Mouse (Mus musculus): ENCODE data around the gene Vmn1r107. TPM values are rescaled to one million over a fixed set of nuclear protein-coding genes. Genes with fewer than 3 reads are reported as not detected.
"Not testable (repeated sequence)": the region's sequence is repeated elsewhere in the genome, so short reads cannot be mapped to it uniquely, and the experiment has no call there.

The Vmn1r107 gene
- total RNA-seq (2012; rRNA removed) (not detected in 2 replicates), polyA plus RNA-seq (2012; ENCODE audit: insufficient read depth in 1 of 2, insufficient read length in 2 of 2, low read depth in 1 of 2, low replicate concordance in 2 of 2, missing spikeins in 1 of 2) (not detected)

- H3K27me3 ChIP-seq (ENCODE audit: control insufficient read depth in 1 of 2, insufficient read depth in 2 of 2, low read length in 2 of 2); H3K79me2 ChIP-seq (ENCODE audit: control insufficient read depth, insufficient read depth, low read length, poor library complexity); H3K9ac ChIP-seq (ENCODE audit: control insufficient read depth, low read depth, low read length, poor library complexity, severe bottlenecking); DNase-seq (ENCODE audit: low read depth, low spot score); H3K4me3 ChIP-seq (ENCODE audit: control insufficient read depth in 1 of 2, insufficient read depth in 1 of 2, low read depth in 2 of 2, low read length in 2 of 2); H3K9me3 ChIP-seq (replicated peaks; ENCODE audit: insufficient read depth, low read length); H3K36me3 ChIP-seq (ENCODE audit: control insufficient read depth in 1 of 2, insufficient read depth in 2 of 2, low read length in 2 of 2); H3K27ac ChIP-seq (ENCODE audit: control insufficient read depth, low read depth, low read length); H3K4me1 ChIP-seq (ENCODE audit: control insufficient read depth in 1 of 2, insufficient read depth in 2 of 2, low read length in 2 of 2): not testable (repeated sequence)
Measured at GRCm38 (mm10) chr7:20668618-20669017, at the start of gene Vmn1r107. Gene Vmn1r107, plus strand, starts transcription at chr7:20668918.

GRCm38 (mm10) chr7:20703116-20703515, 34.4 kb downstream of the Vmn1r107 start, which contains the start of gene Vmn1r111:
Gene Vmn1r111, minus strand, starts transcription at chr7:20703216.
- H3K4me1 ChIP-seq (ENCODE audit: control insufficient read depth in 1 of 2, insufficient read depth in 2 of 2, low read length in 2 of 2); H3K79me2 ChIP-seq (ENCODE audit: control insufficient read depth, insufficient read depth, low read length, poor library complexity); H3K9ac ChIP-seq (ENCODE audit: control insufficient read depth, low read depth, low read length, poor library complexity, severe bottlenecking); H3K27ac ChIP-seq (ENCODE audit: control insufficient read depth, low read depth, low read length); DNase-seq (ENCODE audit: low read depth, low spot score); H3K4me3 ChIP-seq (ENCODE audit: control insufficient read depth in 1 of 2, insufficient read depth in 1 of 2, low read depth in 2 of 2, low read length in 2 of 2); H3K27me3 ChIP-seq (ENCODE audit: control insufficient read depth in 1 of 2, insufficient read depth in 2 of 2, low read length in 2 of 2); H3K36me3 ChIP-seq (ENCODE audit: control insufficient read depth in 1 of 2, insufficient read depth in 2 of 2, low read length in 2 of 2); H3K9me3 ChIP-seq (replicated peaks; ENCODE audit: insufficient read depth, low read length): not testable (repeated sequence)

Other genes with a start within 250 kb of the Vmn1r107 start
- gene Vmn1r101, start 226.3 kb upstream of the Vmn1r107 start, total RNA-seq (2012; rRNA removed) = not detected in 2 replicates
- gene Vmn1r101, start 226.3 kb upstream of the Vmn1r107 start, polyA plus RNA-seq (2012; ENCODE audit: insufficient read depth in 1 of 2, insufficient read length in 2 of 2, low read depth in 1 of 2, low replicate concordance in 2 of 2, missing spikeins in 1 of 2) = not detected
- gene Gm10670, start 194.0 kb upstream of the Vmn1r107 start, total RNA-seq (2012; rRNA removed) = not detected in 2 replicates
- gene Gm10670, start 194.0 kb upstream of the Vmn1r107 start, polyA plus RNA-seq (2012; ENCODE audit: insufficient read depth in 1 of 2, insufficient read length in 2 of 2, low read depth in 1 of 2, low replicate concordance in 2 of 2, missing spikeins in 1 of 2) = not detected
- not detected in 2 replicates for gene Vmn1r103, start 158.4 kb upstream of the Vmn1r107 start, total RNA-seq (2012; rRNA removed)
- not detected for gene Vmn1r103, start 158.4 kb upstream of the Vmn1r107 start, polyA plus RNA-seq (2012; ENCODE audit: insufficient read depth in 1 of 2, insufficient read length in 2 of 2, low read depth in 1 of 2, low replicate concordance in 2 of 2, missing spikeins in 1 of 2)
- gene Vmn1r104, start 135.1 kb upstream of the Vmn1r107 start, total RNA-seq (2012; rRNA removed) = not detected in 2 replicates
- not detected for gene Vmn1r104, start 135.1 kb upstream of the Vmn1r107 start, polyA plus RNA-seq (2012; ENCODE audit: insufficient read depth in 1 of 2, insufficient read length in 2 of 2, low read depth in 1 of 2, low replicate concordance in 2 of 2, missing spikeins in 1 of 2)
- not detected in 2 replicates for gene Gm5726, start 123.2 kb upstream of the Vmn1r107 start, total RNA-seq (2012; rRNA removed)
- not detected for gene Gm5726, start 123.2 kb upstream of the Vmn1r107 start, polyA plus RNA-seq (2012; ENCODE audit: insufficient read depth in 1 of 2, insufficient read length in 2 of 2, low read depth in 1 of 2, low replicate concordance in 2 of 2, missing spikeins in 1 of 2)
- gene Gm4141, start 92.7 kb upstream of the Vmn1r107 start, total RNA-seq (2012; rRNA removed) = not detected in 2 replicates
- not detected for gene Gm4141, start 92.7 kb upstream of the Vmn1r107 start, polyA plus RNA-seq (2012; ENCODE audit: insufficient read depth in 1 of 2, insufficient read length in 2 of 2, low read depth in 1 of 2, low replicate concordance in 2 of 2, missing spikeins in 1 of 2)
- not detected in 2 replicates for gene Gm4513, start 69.9 kb upstream of the Vmn1r107 start, total RNA-seq (2012; rRNA removed)
- gene Gm4513, start 69.9 kb upstream of the Vmn1r107 start, polyA plus RNA-seq (2012; ENCODE audit: insufficient read depth in 1 of 2, insufficient read length in 2 of 2, low read depth in 1 of 2, low replicate concordance in 2 of 2, missing spikeins in 1 of 2) = not detected
- not detected in 2 replicates for gene Vmn1r111, start 34.3 kb downstream of the Vmn1r107 start, total RNA-seq (2012; rRNA removed)
- gene Vmn1r111, start 34.3 kb downstream of the Vmn1r107 start, polyA plus RNA-seq (2012; ENCODE audit: insufficient read depth in 1 of 2, insufficient read length in 2 of 2, low read depth in 1 of 2, low replicate concordance in 2 of 2, missing spikeins in 1 of 2) = not detected
- gene Gm10668, start 61.7 kb downstream of the Vmn1r107 start, total RNA-seq (2012; rRNA removed) = not detected in 2 replicates
- not detected for gene Gm10668, start 61.7 kb downstream of the Vmn1r107 start, polyA plus RNA-seq (2012; ENCODE audit: insufficient read depth in 1 of 2, insufficient read length in 2 of 2, low read depth in 1 of 2, low replicate concordance in 2 of 2, missing spikeins in 1 of 2)
- gene Vmn1r112, start 102.3 kb downstream of the Vmn1r107 start, total RNA-seq (2012; rRNA removed) = not detected in 2 replicates
- not detected for gene Vmn1r112, start 102.3 kb downstream of the Vmn1r107 start, polyA plus RNA-seq (2012; ENCODE audit: insufficient read depth in 1 of 2, insufficient read length in 2 of 2, low read depth in 1 of 2, low replicate concordance in 2 of 2, missing spikeins in 1 of 2)
- gene Vmn1r113, start 118.4 kb downstream of the Vmn1r107 start, total RNA-seq (2012; rRNA removed) = not detected in 2 replicates
- gene Vmn1r113, start 118.4 kb downstream of the Vmn1r107 start, polyA plus RNA-seq (2012; ENCODE audit: insufficient read depth in 1 of 2, insufficient read length in 2 of 2, low read depth in 1 of 2, low replicate concordance in 2 of 2, missing spikeins in 1 of 2) = not detected
- not detected in 2 replicates for gene Vmn1r114, start 143.3 kb downstream of the Vmn1r107 start, total RNA-seq (2012; rRNA removed)
- not detected for gene Vmn1r114, start 143.3 kb downstream of the Vmn1r107 start, polyA plus RNA-seq (2012; ENCODE audit: insufficient read depth in 1 of 2, insufficient read length in 2 of 2, low read depth in 1 of 2, low replicate concordance in 2 of 2, missing spikeins in 1 of 2)
- gene Vmn1r115, start 176.1 kb downstream of the Vmn1r107 start, total RNA-seq (2012; rRNA removed) = not detected in 2 replicates
- not detected for gene Vmn1r115, start 176.1 kb downstream of the Vmn1r107 start, polyA plus RNA-seq (2012; ENCODE audit: insufficient read depth in 1 of 2, insufficient read length in 2 of 2, low read depth in 1 of 2, low replicate concordance in 2 of 2, missing spikeins in 1 of 2)
- gene Vmn1r116, start 203.3 kb downstream of the Vmn1r107 start, total RNA-seq (2012; rRNA removed) = not detected in 2 replicates
- not detected for gene Vmn1r116, start 203.3 kb downstream of the Vmn1r107 start, polyA plus RNA-seq (2012; ENCODE audit: insufficient read depth in 1 of 2, insufficient read length in 2 of 2, low read depth in 1 of 2, low replicate concordance in 2 of 2, missing spikeins in 1 of 2)
- not detected in 2 replicates for gene Vmn1r117, start 215.2 kb downstream of the Vmn1r107 start, total RNA-seq (2012; rRNA removed)
- not detected for gene Vmn1r117, start 215.2 kb downstream of the Vmn1r107 start, polyA plus RNA-seq (2012; ENCODE audit: insufficient read depth in 1 of 2, insufficient read length in 2 of 2, low read depth in 1 of 2, low replicate concordance in 2 of 2, missing spikeins in 1 of 2)
- gene Vmn1r118, start 243.4 kb downstream of the Vmn1r107 start, total RNA-seq (2012; rRNA removed) = not detected in 2 replicates
- gene Vmn1r118, start 243.4 kb downstream of the Vmn1r107 start, polyA plus RNA-seq (2012; ENCODE audit: insufficient read depth in 1 of 2, insufficient read length in 2 of 2, low read depth in 1 of 2, low replicate concordance in 2 of 2, missing spikeins in 1 of 2) = not detected

All from MEL (cell line).